Mouse (Mus musculus): ENCODE results near the gene Olfr1098. TPM values are rescaled to one million over a fixed set of nuclear protein-coding genes. Genes with fewer than 3 reads are reported as not detected.

Olfr1098 gene
- not detected in 2 replicates for polyA plus RNA-seq (2014; fragmentation: Nextera tagmentation; extraction: Ambion mirVana)

DNA sequence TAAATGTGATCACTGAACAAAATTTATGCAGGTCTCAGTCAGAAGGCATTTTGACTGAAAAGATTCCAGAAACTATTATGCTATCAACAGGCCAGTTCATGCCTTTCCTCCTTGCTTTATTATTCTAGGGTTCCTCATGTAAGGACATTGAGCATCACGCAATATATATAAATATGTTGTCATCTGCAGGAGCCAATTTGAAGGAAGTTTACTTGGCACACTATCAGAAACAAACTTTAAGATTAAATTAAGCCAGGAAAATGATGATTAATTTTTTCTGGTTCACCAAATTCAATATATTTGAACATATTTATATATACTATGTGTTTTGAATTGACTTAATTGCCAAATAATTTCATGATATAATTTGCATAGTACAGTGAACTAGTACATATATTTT is at the start of gene Olfr1098:
Gene Olfr1098 (minus strand): TSS at position 101 of the 400 bp plus-strand sequence.
- ATAC-seq (replicated peaks; ENCODE audit: insufficient number of reproducible peaks, low FRiP score, low TSS enrichment, low read depth) (no peak), DNase-seq (ENCODE audit: low spot score) (no peak)
- H3K27me3 ChIP-seq (ENCODE audit: control insufficient read depth, insufficient read depth, low read length), result no peaks in the 10 kb centered on the region
- no peak within 1 kb of the TSS for H3K27ac ChIP-seq (replicated peaks; ENCODE audit: low read depth, low read length)
- no peaks in the 10 kb centered on the region for H3K36me3 ChIP-seq (replicated peaks; ENCODE audit: control insufficient read depth, insufficient read depth, low read depth, low read length)
- H3K4me3 ChIP-seq (ENCODE audit: low read depth, low read length), result no peak within 1 kb of the TSS
- WGBS, result 86% methylated on average over 1 of the region's 1 CpGs
- no peak within 1 kb of the TSS for H3K9ac ChIP-seq (replicated peaks; ENCODE audit: low read length)
- H3K4me2 ChIP-seq (ENCODE audit: low read depth, low read length), result no peak within 1 kb of the TSS
- no peaks in the 10 kb centered on the region for H3K4me1 ChIP-seq (ENCODE audit: control insufficient read depth, insufficient read depth, low read length)
- no peaks in the 10 kb centered on the region for H3K9me3 ChIP-seq (replicated peaks; ENCODE audit: control insufficient read depth, low read length)

DNA sequence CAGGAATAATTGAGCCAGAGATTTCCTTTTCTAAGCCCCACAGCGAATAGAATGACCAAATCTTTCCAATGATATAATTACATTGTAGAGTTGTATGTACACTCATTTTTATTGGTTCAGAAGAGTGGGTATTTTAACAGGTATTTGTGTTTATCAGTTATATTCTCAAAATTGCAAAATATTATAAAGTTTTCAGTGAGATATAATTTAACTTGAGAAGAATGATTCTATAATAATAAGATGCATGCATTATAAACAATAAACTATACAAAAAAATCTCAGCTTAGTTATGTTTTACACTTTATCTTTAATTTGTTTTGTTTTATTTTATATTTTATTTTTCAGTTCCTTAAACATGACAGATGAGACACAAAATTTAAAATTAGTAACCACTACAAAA is 36.2 kb upstream of the Olfr1098 start, which contains the start of gene Olfr1099:
Gene Olfr1099 (minus strand): TSS at position 101 of the 400 bp plus-strand sequence.
- H3K4me2 ChIP-seq (ENCODE audit: low read depth, low read length), result no peak within 1 kb of the TSS
- H3K36me3 ChIP-seq (replicated peaks; ENCODE audit: control insufficient read depth, insufficient read depth, low read depth, low read length), result no peaks in the 10 kb centered on the region
- no peak within 1 kb of the TSS for H3K9ac ChIP-seq (replicated peaks; ENCODE audit: low read length)
- H3K4me1 ChIP-seq (ENCODE audit: control insufficient read depth, insufficient read depth, low read length), result no peaks in the 10 kb centered on the region
- H3K9me3 ChIP-seq (replicated peaks; ENCODE audit: control insufficient read depth, low read length), result no peaks in the 10 kb centered on the region
- ATAC-seq (replicated peaks; ENCODE audit: insufficient number of reproducible peaks, low FRiP score, low TSS enrichment, low read depth) (no peak), DNase-seq (ENCODE audit: low spot score) (no peak)
- no peaks in the 10 kb centered on the region for H3K27me3 ChIP-seq (ENCODE audit: control insufficient read depth, insufficient read depth, low read length)
- H3K27ac ChIP-seq (replicated peaks; ENCODE audit: low read depth, low read length), result no peak within 1 kb of the TSS
- no peak within 1 kb of the TSS for H3K4me3 ChIP-seq (ENCODE audit: low read depth, low read length)
- WGBS, result 83% methylated on average over 1 of the region's 1 CpGs

DNA sequence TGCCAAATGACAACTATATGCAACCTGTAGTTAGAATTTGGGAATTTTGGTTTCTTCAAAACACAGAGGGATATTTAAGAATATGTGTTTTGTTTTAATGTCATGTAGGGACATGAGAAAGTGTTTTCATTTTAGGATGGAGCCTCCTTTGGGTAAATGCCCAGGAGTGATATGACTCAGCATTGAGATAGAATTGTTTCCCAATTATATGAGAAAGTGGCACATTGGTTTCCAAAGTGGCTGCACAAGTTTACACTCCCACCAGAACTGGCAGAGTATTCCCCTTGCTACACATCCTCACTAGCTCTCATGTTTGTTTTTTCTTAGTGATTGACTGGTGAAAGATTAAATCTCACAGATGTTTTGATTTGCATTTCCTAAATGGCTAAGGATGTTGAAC is 2.2 kb upstream of the Olfr1098 start:
- Histone ChIP-seq H3K27me3 (ENCODE audit: control insufficient read depth, insufficient read depth, low read length) (no peaks in the 10 kb centered on the region), H3K9me3 (replicated peaks; ENCODE audit: control insufficient read depth, low read length) (no peaks in the 10 kb centered on the region), H3K27ac (replicated peaks; ENCODE audit: low read depth, low read length) (no peak overlapping the region), H3K36me3 (replicated peaks; ENCODE audit: control insufficient read depth, insufficient read depth, low read depth, low read length) (no peaks in the 10 kb centered on the region), H3K4me1 (ENCODE audit: control insufficient read depth, insufficient read depth, low read length) (no peaks in the 10 kb centered on the region), H3K9ac (replicated peaks; ENCODE audit: low read length) (no peak overlapping the region), H3K4me3 (ENCODE audit: low read depth, low read length) (no peak overlapping the region), H3K4me2 (ENCODE audit: low read depth, low read length) (no peak overlapping the region)
- DNase-seq (ENCODE audit: low spot score) (no peak), ATAC-seq (replicated peaks; ENCODE audit: insufficient number of reproducible peaks, low FRiP score, low TSS enrichment, low read depth) (no peak)

DNA sequence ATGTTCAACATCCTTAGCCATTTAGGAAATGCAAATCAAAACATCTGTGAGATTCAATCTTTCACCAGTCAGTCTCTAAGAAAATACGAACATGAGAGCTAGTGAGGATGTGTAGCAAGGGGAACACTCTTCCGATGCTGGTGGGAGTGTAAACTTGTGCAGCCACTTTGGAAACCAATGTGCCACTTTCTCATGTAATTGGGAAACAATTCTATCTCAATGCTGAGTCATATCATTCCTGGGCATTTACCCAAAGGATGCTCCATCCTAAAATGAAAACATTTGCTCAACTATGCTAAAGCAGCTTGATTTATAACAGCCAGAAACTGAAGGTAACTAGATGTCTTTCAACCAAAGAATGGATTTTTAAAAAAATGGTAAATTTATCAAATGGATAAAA is 18.7 kb downstream of the Olfr1098 start:
- H3K4me2 ChIP-seq (ENCODE audit: low read depth, low read length), result no peak overlapping the region
- WGBS, result 89% methylated on average over 2 of the region's 2 CpGs
- ATAC-seq (replicated peaks; ENCODE audit: insufficient number of reproducible peaks, low FRiP score, low TSS enrichment, low read depth), result no peak

DNA sequence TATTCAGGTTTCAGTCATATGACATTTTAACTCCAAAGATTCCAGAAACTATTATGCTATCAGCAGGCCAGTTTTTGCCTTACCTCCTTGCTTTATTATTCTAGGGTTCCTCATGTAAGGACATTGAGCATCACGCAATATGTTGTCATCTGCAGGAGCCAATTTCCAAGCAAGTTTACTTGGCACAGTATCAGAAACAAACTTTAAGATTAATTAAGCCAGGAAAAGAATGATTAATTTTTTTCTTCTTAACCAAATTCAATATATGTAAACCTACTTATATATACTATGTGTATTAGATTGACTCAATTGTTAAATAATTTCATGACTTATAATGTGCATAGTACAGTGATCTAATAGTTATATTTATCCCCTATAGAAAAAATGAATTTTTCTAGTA is 32.2 kb downstream of the Olfr1098 start, which contains the start of gene Olfr1097:
Gene Olfr1097 (minus strand): TSS at position 101 of the 400 bp plus-strand sequence.
- no peak within 1 kb of the TSS for H3K4me3 ChIP-seq (ENCODE audit: low read depth, low read length)
- 92% methylated on average over 1 of the region's 1 CpGs for WGBS
- H3K9me3 ChIP-seq (replicated peaks; ENCODE audit: control insufficient read depth, low read length), result no peaks in the 10 kb centered on the region
- DNase-seq (ENCODE audit: low spot score) (no peak), ATAC-seq (replicated peaks; ENCODE audit: insufficient number of reproducible peaks, low FRiP score, low TSS enrichment, low read depth) (no peak)
- H3K27ac ChIP-seq (replicated peaks; ENCODE audit: low read depth, low read length), result no peak within 1 kb of the TSS
- no peak within 1 kb of the TSS for H3K4me2 ChIP-seq (ENCODE audit: low read depth, low read length)
- no peaks in the 10 kb centered on the region for H3K4me1 ChIP-seq (ENCODE audit: control insufficient read depth, insufficient read depth, low read length)
- no peaks in the 10 kb centered on the region for H3K36me3 ChIP-seq (replicated peaks; ENCODE audit: control insufficient read depth, insufficient read depth, low read depth, low read length)
- H3K9ac ChIP-seq (replicated peaks; ENCODE audit: low read length), result no peak within 1 kb of the TSS
- H3K27me3 ChIP-seq (ENCODE audit: control insufficient read depth, insufficient read depth, low read length), result no peaks in the 10 kb centered on the region

More for the DNA sequence above, 18.7 kb downstream of the Olfr1098 start:
- Histone ChIP-seq H3K36me3 (replicated peaks; ENCODE audit: control insufficient read depth, insufficient read depth, low read depth, low read length) (no peaks in the 10 kb centered on the region), H3K27me3 (ENCODE audit: control insufficient read depth, insufficient read depth, low read length) (no peaks in the 10 kb centered on the region), H3K9ac (replicated peaks; ENCODE audit: low read length) (no peak overlapping the region), H3K9me3 (replicated peaks; ENCODE audit: control insufficient read depth, low read length) (no peaks in the 10 kb centered on the region), H3K27ac (replicated peaks; ENCODE audit: low read depth, low read length) (no peak overlapping the region), H3K4me3 (ENCODE audit: low read depth, low read length) (no peak overlapping the region), H3K4me1 (ENCODE audit: control insufficient read depth, insufficient read depth, low read length) (no peaks in the 10 kb centered on the region)
- no peak for DNase-seq (ENCODE audit: low spot score)

DNA sequence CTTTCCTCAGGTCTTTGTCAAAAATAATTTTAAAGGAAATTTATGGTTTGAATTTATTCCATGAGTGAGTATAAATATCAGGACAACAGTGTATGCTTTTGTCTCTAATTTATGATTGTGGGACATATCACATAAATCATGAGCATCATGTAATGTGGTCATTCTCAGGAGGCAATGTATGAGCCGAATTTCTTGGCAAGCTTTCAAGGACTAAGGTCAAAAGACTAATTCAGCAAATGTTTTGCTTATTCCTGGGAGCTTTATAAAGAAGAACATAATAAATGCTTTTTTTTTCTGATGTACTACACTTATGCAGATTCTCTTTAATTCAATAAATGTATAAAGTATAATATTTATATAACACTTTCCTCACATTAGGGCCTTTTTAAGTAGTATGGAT is 49.6 kb downstream of the Olfr1098 start, which contains the start of gene Gm13723:
Gene Gm13723 (minus strand): TSS at position 101 of the 400 bp plus-strand sequence.
- H3K9ac ChIP-seq (replicated peaks; ENCODE audit: low read length), result no peak within 1 kb of the TSS
- DNase-seq (ENCODE audit: low spot score), result no peak
- no peak for ATAC-seq (replicated peaks; ENCODE audit: insufficient number of reproducible peaks, low FRiP score, low TSS enrichment, low read depth)
- WGBS, result 79% methylated on average over 1 of the region's 1 CpGs
- H3K4me1 ChIP-seq (ENCODE audit: control insufficient read depth, insufficient read depth, low read length), result no peaks in the 10 kb centered on the region
- no peaks in the 10 kb centered on the region for H3K9me3 ChIP-seq (replicated peaks; ENCODE audit: control insufficient read depth, low read length)
- H3K27me3 ChIP-seq (ENCODE audit: control insufficient read depth, insufficient read depth, low read length), result no peaks in the 10 kb centered on the region
- H3K4me2 ChIP-seq (ENCODE audit: low read depth, low read length), result no peak within 1 kb of the TSS
- H3K27ac ChIP-seq (replicated peaks; ENCODE audit: low read depth, low read length), result no peak within 1 kb of the TSS
- no peak within 1 kb of the TSS for H3K4me3 ChIP-seq (ENCODE audit: low read depth, low read length)
- H3K36me3 ChIP-seq (replicated peaks; ENCODE audit: control insufficient read depth, insufficient read depth, low read depth, low read length), result no peaks in the 10 kb centered on the region

Other genes starting within 250 kb of the Olfr1098 start
- not detected in 2 replicates for gene Olfr1086, start 244.5 kb downstream of the Olfr1098 start, polyA plus RNA-seq (2014; fragmentation: Nextera tagmentation; extraction: Ambion mirVana)
- gene Olfr1087, start 226.2 kb downstream of the Olfr1098 start, polyA plus RNA-seq (2014; fragmentation: Nextera tagmentation; extraction: Ambion mirVana), result not detected in 2 replicates
- not detected in 2 replicates for gene Olfr1089, start 190.8 kb downstream of the Olfr1098 start, polyA plus RNA-seq (2014; fragmentation: Nextera tagmentation; extraction: Ambion mirVana)
- not detected in 2 replicates for gene Olfr1090, start 165.6 kb downstream of the Olfr1098 start, polyA plus RNA-seq (2014; fragmentation: Nextera tagmentation; extraction: Ambion mirVana)
- not detected in 2 replicates for gene Olfr1093, start 142.1 kb downstream of the Olfr1098 start, polyA plus RNA-seq (2014; fragmentation: Nextera tagmentation; extraction: Ambion mirVana)
- not detected in 2 replicates for gene Olfr141, start 114.5 kb downstream of the Olfr1098 start, polyA plus RNA-seq (2014; fragmentation: Nextera tagmentation; extraction: Ambion mirVana)
- gene Olfr1094, start 99.9 kb downstream of the Olfr1098 start, polyA plus RNA-seq (2014; fragmentation: Nextera tagmentation; extraction: Ambion mirVana), result not detected in 2 replicates
- gene Olfr1095, start 72.8 kb downstream of the Olfr1098 start, polyA plus RNA-seq (2014; fragmentation: Nextera tagmentation; extraction: Ambion mirVana), result not detected in 2 replicates
- not detected in 2 replicates for gene Gm13723, start 49.7 kb downstream of the Olfr1098 start, polyA plus RNA-seq (2014; fragmentation: Nextera tagmentation; extraction: Ambion mirVana)
- not detected in 2 replicates for gene Olfr1097, start 32.3 kb downstream of the Olfr1098 start, polyA plus RNA-seq (2014; fragmentation: Nextera tagmentation; extraction: Ambion mirVana)
- gene Olfr1099, start 36.1 kb upstream of the Olfr1098 start, polyA plus RNA-seq (2014; fragmentation: Nextera tagmentation; extraction: Ambion mirVana), result not detected in 2 replicates
- not detected in 2 replicates for gene Olfr1100, start 55.4 kb upstream of the Olfr1098 start, polyA plus RNA-seq (2014; fragmentation: Nextera tagmentation; extraction: Ambion mirVana)
- not detected in 2 replicates for gene Olfr1101, start 66.7 kb upstream of the Olfr1098 start, polyA plus RNA-seq (2014; fragmentation: Nextera tagmentation; extraction: Ambion mirVana)
- gene Olfr1102, start 73.9 kb upstream of the Olfr1098 start, polyA plus RNA-seq (2014; fragmentation: Nextera tagmentation; extraction: Ambion mirVana), result not detected in 2 replicates
- not detected in 2 replicates for gene Olfr1104, start 102.5 kb upstream of the Olfr1098 start, polyA plus RNA-seq (2014; fragmentation: Nextera tagmentation; extraction: Ambion mirVana)
- gene Olfr1105, start 112.0 kb upstream of the Olfr1098 start, polyA plus RNA-seq (2014; fragmentation: Nextera tagmentation; extraction: Ambion mirVana), result not detected in 2 replicates
- gene Olfr1106, start 127.7 kb upstream of the Olfr1098 start, polyA plus RNA-seq (2014; fragmentation: Nextera tagmentation; extraction: Ambion mirVana), result not detected in 2 replicates
- gene Olfr1107, start 151.3 kb upstream of the Olfr1098 start, polyA plus RNA-seq (2014; fragmentation: Nextera tagmentation; extraction: Ambion mirVana), result not detected in 2 replicates
- not detected in 2 replicates for gene Olfr1109, start 171.5 kb upstream of the Olfr1098 start, polyA plus RNA-seq (2014; fragmentation: Nextera tagmentation; extraction: Ambion mirVana)
- not detected in 2 replicates for gene Olfr259, start 190.0 kb upstream of the Olfr1098 start, polyA plus RNA-seq (2014; fragmentation: Nextera tagmentation; extraction: Ambion mirVana)
- gene Olfr1110, start 215.8 kb upstream of the Olfr1098 start, polyA plus RNA-seq (2014; fragmentation: Nextera tagmentation; extraction: Ambion mirVana), result not detected in 2 replicates
- not detected in 2 replicates for gene Olfr1111, start 228.1 kb upstream of the Olfr1098 start, polyA plus RNA-seq (2014; fragmentation: Nextera tagmentation; extraction: Ambion mirVana)